Mouse (Mus musculus): ENCODE data around the gene Cntln.

Cntln gene

DNA sequence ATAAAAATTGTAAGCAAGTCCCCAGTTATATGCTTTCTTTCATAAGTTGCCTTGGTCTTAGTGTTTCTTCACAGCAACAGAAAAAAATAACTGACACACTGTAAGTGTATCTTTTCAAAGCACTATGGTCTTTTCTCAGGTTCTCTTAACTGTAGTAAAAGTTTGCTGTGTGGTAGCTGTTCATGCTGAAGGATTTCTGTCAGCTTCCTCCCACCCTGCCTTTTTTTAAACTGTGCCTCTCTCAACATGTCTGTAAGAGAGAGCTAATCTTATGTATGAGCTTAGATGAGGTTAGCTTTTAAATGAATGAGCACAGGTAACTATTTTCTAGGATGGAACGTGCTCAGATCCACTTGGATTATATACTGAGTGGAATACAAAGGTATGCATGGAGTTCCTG, 170.5 kb downstream of the Cntln start:
- no peak for DNase-seq (ENCODE audit: low spot score in 2 of 2)

DNA sequence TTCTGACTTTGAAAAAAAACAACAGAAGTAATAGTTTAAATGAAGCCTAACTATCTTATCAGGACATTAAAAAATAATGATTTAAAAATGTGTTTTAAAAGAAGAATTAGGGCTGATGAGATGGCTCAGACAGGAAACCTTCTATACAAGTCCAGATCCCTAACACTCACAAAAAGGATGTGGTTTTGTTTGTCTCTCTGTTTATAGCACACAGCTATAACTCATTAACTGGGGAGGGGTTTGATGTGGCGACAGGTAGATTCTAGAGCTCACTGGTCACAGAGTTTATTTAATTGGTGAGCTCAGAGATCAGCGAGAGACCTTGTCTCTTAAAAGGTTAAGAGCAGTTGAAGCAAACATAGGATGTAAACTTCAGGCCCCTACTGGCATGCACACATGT, 175.5 kb downstream of the Cntln start:
- no peak for DNase-seq (ENCODE audit: low spot score in 2 of 2)

DNA sequence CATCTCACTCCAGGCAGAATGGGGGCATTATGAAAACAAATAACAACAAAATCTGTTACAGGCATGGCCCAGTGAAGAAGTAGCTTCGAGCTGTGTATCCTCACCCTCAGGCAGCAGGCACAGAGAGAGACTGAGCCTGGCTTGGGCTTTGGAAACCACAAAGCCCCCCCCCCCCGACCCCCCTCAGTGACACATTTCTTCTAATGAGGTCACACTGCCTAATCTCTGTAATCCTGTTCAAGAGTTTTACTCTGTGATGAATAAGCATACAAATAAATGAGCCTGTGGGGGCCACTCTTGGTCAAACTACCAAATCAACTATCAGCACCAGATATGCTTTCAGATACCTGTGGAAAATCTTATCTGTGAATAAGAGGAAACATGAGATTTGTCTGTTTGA, 177.6 kb downstream of the Cntln start:
- no peak for DNase-seq (ENCODE audit: low spot score in 2 of 2)

DNA sequence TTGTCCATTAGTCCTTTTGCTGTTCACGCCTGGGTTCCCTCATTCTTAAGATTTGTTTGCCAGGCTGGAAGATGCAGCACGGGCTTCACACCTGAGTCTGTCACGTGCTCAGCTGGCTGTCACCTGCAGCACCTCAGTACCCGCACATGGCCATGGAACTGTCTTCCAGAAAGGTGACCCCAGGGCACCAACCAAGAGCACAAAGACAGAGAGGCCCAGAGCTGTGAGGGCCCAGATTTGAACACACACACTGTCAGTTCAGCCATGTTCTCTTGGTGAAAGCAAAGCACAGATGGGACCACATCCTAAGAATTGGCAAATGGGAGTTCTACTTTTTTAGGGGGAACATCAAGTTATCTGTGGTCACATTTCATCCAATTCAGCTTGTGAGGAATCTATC, 211.9 kb downstream of the Cntln start:
- DNase-seq (ENCODE audit: low spot score in 2 of 2) = no peak

DNA sequence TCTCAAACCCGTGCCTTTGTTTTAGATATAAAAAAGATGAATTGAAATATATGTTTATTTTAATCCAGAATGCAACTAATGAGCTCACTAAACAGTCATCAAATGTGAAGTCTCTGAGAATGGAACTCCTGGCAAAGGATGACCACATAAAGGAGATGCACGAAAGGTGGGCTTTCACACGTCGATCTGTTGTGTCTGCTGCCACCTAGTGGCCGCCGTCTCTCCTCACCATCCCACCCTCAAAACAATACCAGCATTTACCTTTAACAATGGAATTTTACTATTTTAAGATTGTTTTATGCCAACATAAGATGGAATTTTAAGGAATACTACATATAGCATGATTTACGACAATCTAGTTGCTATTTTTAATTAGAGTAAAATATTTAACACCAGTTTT, 212.6 kb downstream of the Cntln start:
- peak; percentile 10 to 70 for DNase-seq (ENCODE audit: low spot score in 2 of 2)

DNA sequence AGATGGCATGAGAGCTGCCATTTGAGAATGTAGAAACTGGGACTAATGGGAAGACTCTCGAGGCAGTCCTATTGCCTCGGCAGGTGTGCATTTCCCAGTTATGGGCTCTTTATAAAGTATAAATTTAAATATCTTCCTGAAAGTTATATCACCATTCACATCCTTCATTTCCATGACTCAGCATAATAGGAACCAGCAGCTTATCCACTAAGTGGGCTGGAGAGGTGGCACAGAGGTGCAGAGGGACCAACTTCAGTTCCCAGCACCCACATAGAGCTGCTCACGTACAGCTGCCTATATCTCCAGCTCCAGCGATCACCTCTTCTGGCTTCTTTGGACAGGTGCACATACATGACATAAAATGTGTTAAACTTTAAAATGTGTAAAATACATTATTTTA, 218.1 kb downstream of the Cntln start:
- DNase-seq (ENCODE audit: low spot score in 2 of 2) = no peak

DNA sequence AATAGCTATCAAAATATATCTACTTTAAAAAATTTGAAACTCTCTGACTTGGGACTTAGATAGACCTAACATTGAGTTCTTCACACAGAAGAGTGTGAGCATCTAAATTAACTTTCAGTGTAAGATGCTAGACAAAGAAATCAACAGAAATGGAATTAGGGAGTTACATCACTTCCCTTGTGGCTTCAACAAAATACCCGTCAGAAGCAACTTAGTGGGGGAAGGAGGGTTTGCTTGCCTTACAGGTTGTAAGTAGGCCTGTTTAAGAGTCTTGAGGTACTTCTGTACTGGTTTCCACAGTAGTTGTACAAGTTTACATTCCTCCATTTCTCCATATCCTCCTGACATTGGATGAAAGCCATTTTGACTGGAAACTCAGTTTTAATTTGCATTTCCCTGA, 222.3 kb downstream of the Cntln start:
- DNase-seq (ENCODE audit: low spot score in 2 of 2) = no peak

DNA sequence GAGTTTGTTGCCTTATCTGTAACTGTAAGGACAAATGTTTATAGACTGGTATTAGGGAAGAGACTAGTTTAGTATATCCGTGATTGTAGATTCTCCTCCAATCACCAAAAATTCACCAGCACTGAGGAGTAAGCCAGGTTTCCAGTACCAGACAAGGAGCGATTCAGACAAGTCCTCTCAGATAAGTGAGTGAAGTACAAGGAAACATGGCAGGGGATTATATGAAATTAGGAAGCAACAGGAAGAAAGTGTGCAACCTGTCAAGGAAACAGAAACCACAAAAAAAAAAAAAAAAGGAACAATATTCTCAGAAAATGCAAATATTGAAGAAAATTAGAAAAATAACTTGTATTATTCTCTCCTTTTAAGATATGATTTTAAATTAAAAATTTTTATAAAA, 222.9 kb downstream of the Cntln start:
- DNase-seq (ENCODE audit: low spot score in 2 of 2) = no peak

DNA sequence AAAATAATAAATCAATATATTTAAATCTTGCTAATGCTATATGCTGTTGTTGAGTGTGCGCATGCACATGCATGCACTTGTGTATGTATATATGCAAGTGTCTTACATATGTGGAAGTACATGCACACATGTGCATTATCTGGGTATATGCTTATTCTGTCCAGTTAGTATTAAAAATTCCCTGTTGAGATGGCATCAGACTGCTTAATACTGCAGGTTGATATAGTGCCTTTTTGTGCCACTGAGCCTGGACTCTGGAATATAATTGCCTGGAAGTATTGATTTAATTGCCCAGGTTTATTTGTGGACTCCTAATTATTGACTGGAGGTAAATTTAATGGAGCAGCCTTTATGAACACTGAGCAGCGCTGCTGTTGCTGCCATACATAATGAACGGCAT, 236.2 kb downstream of the Cntln start:
- no peak for DNase-seq (ENCODE audit: low spot score in 2 of 2)

DNA sequence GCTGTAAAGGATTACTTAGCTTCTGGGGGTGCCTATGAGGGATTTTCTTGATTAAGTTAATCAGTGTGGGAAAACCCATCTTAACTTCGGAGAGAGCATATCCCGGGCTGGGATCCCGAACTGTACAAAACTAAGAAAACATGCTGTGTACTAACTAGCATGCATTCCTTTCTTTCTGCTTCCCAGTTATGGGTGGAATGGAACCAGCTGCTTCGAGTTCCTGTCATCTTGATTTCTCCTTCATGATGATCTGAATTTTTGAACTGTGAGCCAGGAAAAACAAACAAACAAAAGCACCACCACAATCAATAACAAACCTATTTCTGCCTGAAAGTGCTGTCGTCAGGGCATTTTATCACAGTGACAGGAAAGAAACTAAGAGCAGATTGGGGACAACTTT, 265.6 kb downstream of the Cntln start:
- no peak for DNase-seq (ENCODE audit: low spot score in 2 of 2)

DNA sequence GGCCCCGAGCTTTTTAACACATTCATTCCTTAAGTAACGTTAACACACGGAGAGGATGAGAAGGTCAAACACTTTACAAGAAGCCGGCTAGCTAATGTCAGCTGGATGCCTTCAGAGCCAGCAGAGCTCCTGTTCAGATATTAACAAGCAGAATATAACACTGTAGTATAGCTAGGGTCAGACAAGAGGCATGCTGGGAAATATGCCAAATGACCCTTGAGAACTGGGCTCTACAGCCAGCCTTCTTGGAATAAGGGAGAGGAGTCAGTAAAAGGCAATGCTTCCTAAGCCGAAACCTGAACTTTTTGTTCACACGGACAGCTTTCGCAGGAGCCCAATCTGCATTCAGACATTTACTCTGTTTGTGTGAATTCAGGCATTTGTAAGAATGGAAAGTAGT, 267.8 kb downstream of the Cntln start:
- DNase-seq (ENCODE audit: low spot score in 2 of 2) = no peak

DNA sequence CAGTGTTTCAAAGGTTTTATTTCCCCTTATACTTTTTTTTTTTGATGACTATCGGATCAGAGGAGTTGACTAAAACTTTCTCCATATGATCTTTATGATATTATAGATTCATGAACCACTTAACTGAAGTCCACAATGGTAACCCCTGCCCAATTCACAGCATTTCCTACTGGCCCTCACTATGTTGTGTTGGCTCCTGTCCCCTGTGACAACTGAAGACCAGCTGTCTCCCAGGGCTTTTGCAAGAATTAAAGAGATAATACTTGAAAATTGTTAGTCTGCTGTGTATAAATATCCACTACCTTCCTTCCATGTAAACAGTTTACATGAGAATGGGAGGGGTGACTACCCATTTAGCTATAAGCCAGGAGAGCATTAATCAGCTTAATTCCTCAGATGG, 270.3 kb downstream of the Cntln start:
- DNase-seq (ENCODE audit: low spot score in 2 of 2) = no peak

DNA sequence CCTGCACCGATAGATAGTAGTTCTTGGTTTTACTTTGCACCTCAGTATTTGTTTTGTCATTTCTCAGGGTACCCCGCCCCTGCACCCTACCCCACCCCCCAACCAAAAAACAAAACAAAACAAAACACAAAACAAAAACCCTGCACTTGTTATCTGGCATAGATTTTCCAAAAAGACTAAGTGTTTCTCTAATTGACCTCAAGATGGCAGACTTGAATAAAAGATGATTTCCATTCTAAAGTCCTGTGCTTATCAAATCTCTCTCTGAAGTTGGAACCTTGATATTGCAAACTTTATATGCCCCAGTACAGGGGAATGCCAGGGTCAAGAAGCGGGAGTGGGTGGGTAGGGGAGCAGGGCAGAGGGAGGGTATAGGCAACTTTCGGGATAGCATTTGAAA, 277.0 kb downstream of the Cntln start:
- DNase-seq (ENCODE audit: low spot score in 2 of 2) = no peak

DNA sequence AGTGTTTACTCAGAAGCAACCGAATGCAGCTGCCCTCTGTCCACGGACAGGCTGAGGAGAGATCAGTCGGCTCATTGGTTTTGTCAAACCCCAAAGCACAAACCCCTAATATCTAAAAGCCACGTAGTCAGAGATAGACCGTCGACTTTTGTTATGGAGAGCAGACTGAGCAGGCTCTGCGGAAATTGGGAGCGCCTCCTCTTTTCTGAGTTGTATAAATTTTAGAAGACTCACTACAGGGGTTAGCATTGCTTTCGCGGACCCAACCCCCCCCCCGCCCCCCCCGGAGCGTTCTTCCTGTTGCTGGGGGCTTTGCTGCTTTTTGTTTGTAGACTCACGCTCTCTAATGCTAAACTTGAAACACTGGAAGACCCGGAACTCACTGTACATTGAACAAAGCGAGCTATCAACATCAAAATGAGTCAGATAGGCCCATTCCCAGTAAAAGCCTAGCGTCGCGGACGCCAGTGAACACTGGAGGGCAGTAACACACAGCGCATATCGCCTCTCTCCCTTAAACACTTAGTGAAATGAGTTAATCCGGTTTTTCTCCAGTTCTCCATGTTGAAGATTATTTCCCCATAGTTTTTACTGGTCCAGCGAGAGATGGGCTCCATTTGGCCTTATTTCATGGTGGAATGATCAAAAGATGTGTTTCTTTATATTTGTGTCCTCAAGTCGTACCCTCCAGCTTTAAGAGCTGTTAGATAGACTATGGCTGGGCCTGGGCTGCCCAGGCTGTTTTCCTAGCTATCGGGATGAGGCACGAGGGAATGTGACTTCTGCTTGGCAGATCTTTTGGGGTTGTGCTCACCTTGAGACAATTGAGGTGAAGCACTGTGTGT, 278.6 kb downstream of the Cntln start:
- DNase-seq (ENCODE audit: low spot score in 2 of 2) = no peak

DNA sequence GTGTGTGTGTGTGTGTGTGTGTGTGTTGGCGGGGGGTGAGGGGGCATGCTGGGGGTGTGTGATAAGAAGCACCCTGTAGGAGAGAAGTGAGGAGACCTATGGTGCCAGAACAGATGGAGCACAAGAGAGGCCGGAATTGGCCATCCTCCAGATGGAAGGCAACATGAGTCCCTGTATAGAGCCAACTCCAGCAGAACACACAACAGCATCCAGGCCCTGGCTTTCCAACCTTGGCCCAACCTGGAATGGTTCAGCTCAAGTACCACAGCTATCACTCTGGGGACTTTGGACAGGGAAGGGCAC, 279.2 kb downstream of the Cntln start:
- no peak for DNase-seq (ENCODE audit: low spot score in 2 of 2)

DNA sequence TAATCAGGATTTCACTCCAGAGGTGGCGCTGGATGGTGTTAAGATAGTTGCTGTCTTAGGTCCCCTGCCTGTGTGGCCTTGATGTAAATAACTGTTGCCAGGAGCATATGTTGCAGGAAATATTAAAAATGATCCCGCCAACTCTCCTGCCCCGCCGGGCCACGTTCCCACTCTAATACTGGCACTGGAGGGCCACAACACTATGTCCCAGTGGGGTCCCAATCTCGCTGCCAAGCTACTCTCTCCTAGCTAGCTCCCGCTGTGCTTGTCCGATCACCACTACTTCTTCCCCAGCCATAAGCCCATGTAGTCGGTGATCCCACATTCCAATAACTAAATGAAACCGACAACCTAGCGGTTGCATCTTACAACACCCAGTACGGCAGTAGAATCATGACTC, 283.9 kb downstream of the Cntln start:
- DNase-seq (ENCODE audit: low spot score in 2 of 2) = no peak

DNA sequence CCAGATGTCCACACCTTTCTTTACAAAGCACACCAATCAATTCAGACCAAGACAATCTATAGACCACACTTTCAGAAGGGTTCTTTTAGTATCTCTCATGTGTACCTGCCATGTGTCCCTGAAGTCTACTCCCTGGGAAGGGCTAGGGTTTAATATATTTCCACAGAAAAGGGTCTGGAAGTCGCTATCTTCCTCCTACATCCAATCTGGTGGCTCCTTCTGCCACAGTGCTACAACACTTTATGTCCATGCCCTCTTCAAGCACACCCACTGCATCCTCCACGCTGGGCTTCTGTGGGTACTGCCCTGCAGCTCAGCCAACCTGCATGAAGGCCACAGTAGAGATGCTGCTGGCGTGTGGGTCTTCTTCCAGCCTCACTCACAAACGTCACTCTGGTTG, 291.4 kb downstream of the Cntln start:
- no peak for DNase-seq (ENCODE audit: low spot score in 2 of 2)

DNA sequence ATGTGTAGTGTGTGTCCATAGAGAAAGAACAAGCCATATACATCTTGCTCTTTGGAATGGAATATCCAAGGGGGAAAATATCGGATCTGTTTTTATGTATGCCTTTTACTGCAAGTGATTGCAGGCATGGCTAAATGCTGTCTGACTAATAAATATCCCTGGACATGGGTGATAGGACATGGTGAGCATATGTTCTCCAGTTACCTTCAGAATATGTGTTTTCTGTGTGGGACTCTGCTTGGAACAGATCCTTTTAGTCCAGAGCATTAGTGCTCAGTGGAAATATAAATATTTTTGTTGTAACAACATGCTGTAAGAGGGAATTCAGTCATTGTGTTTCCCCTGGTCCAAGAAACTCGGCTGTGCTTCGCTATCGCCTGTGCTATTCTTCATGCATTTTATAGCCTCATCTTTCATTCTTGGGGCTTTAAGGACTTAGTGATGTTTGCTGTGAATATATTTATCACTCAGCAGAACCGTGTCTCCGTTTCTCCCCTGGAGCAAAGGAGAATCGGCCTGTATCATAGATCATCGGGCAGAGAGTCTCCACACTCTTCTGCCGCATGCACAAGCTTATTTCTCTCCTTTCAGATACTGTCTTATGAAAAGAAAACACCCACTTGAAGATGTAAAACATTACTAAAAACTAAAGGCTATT, 294.4 kb downstream of the Cntln start:
- no peak for DNase-seq (ENCODE audit: low spot score in 2 of 2)

All from spleen, postnatal 10 days (tissue).